Mouse (Mus musculus) megakaryocyte, embryonic 14.5 days (primary cell): ENCODE measurements around the gene Gad1.

Source experiments
- FLI1 ChIP-seq: IDR thresholded peaks from 2 replicates; pipeline ENCODE4 v1.6.1; 2012; ENCODE audit warnings: low read length, inconsistent platforms, mixed read lengths
- GATA1 ChIP-seq: IDR thresholded peaks from 3 replicates; pipeline ENCODE4 v1.6.1; 2012; ENCODE audit warnings: mixed read lengths, low read length, inconsistent platforms, borderline replicate concordance

DNA sequence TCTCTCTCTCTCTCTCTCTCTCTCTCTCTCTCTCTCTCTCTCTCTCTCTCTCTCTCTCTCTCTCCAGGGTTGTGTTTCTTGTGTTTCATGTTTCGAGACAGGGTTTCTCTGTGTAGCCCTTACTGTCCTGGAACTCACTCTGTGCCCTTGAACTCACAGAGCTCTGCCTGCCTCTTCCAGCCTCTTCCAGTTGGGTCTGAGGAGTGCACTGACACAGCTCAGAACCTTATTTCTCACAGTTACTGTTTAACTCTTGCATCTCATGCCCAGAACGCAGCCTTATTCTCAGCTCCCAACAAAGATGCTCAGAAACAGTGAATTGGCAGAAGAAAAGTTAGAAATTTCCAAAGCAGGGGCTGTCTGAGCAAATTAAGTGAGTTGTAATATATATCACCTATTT lies 46.5 kb upstream of the Gad1 start:
- TF ChIP-seq GATA1 (no peak), FLI1 (no peak)
